Mouse (Mus musculus) heart, embryonic 14.5 days (tissue): ENCODE data around the gene Dync1h1. TPM values are rescaled to one million over a fixed set of nuclear protein-coding genes. Genes with fewer than 3 reads are reported as not detected.
"Not testable (repeated sequence)": the region's sequence is repeated elsewhere in the genome, so short reads cannot be mapped to it uniquely, and the experiment has no call there.

Experiments
- ATAC-seq: fragments of 200-750 bp; cut with Nextera tagmentation; 2 replicates; pipeline ENCODE4 v1.8.0; 2017; ENCODE audit warnings: low read depth, moderate TSS enrichment; ENCODE audit not compliant: insufficient number of reproducible peaks, insufficient read depth, low FRiP score
- H3K27ac ChIP-seq, 2 experiments: fragments of 200-500 bp in 1 of 2; fragments of 300-500 bp in 1 of 2; sonication (generic) in 1 of 2; replicated peaks in 1 of 2; 2 replicates each; pipeline ENCODE4 v1.5.1; 2012 to 2014; ENCODE audit warnings: low read depth in 2 of 2, low read length in 2 of 2, control low read depth in 1 of 2, mild to moderate bottlenecking in 1 of 2, mixed read lengths in 1 of 2; ENCODE audit not compliant: control insufficient read depth in 1 of 2, insufficient read depth in 1 of 2
- H3K27me3 ChIP-seq: fragments of 300-500 bp; sonication (generic); 2 replicates; pipeline ENCODE4 v1.6.1; 2014; ENCODE audit warnings: mild to moderate bottlenecking, low read length, control low read depth; ENCODE audit not compliant: control insufficient read depth, insufficient read depth
- H3K36me3 ChIP-seq: fragments of 300-500 bp; sonication (generic); 2 replicates; pipeline ENCODE4 v1.6.1; 2014; ENCODE audit warnings: mild to moderate bottlenecking, control low read depth, low read length, mixed read lengths; ENCODE audit not compliant: control insufficient read depth, insufficient read depth
- H3K4me1 ChIP-seq, 2 experiments: fragments of 200-500 bp in 1 of 2; fragments of 300-500 bp in 1 of 2; sonication (generic) in 1 of 2; 2 replicates each; pipeline ENCODE4 v1.6.1; 2012 to 2014; ENCODE audit warnings: low read length in 2 of 2, control low read depth in 1 of 2, mixed read lengths in 1 of 2; ENCODE audit not compliant: control insufficient read depth in 2 of 2, insufficient read depth in 2 of 2
- H3K4me2 ChIP-seq: fragments of 300-500 bp; sonication (generic); 2 replicates; pipeline ENCODE4 v1.6.1; 2014; ENCODE audit warnings: mild to moderate bottlenecking, low read length
- H3K4me3 ChIP-seq, 2 experiments: fragments of 200-500 bp in 1 of 2; fragments of 300-500 bp in 1 of 2; sonication (generic) in 1 of 2; 2 replicates each; pipeline ENCODE4 v1.5.1; 2012 to 2014; ENCODE audit warnings: low read length in 2 of 2, mild to moderate bottlenecking in 2 of 2, control low read depth in 1 of 2, low read depth in 1 of 2, moderate library complexity in 1 of 2; ENCODE audit not compliant: control insufficient read depth in 1 of 2, insufficient read depth in 1 of 2
- H3K9ac ChIP-seq: fragments of 300-500 bp; sonication (generic); 2 replicates; pipeline ENCODE4 v1.6.1; 2014; ENCODE audit warnings: mild to moderate bottlenecking, low read length
- H3K9me3 ChIP-seq: fragments of 300-500 bp; sonication (generic); 2 replicates; pipeline ENCODE4 v1.6.1; 2016; ENCODE audit warnings: low read length, control low read depth; ENCODE audit not compliant: control insufficient read depth
- WGBS: fragments of 180-500 bp; shearing (Covaris S2); extraction: QIAGEN DNeasy Blood & Tissue Kit; methylation state at CpG from one replicate; pipeline ENCODE4 v1.1.7; 2014; 5-methylcytosine and 5-hydroxymethylcytosine counted together
- polyA plus RNA-seq: library from polyadenylated mRNA; unstranded; fragments of >200 nt; fragmentation: Nextera tagmentation; extraction: Ambion mirVana; gene quantifications from 2 replicates; pipeline ENCODE4 v1.2.1, GENCODE M21; 2014

The Dync1h1 gene
- polyA plus RNA-seq, 1 experiment from 2014 or later, result 55.4 TPM

- Histone ChIP-seq H3K4me2 (peak within 1 kb of the TSS; percentile 48), H3K9me3 (no peaks in the 10 kb centered on the region), H3K9ac (peak within 1 kb of the TSS; percentile 58; the same call in 1 of the 2 replicates), H3K27me3 (no peaks in the 10 kb centered on the region), H3K36me3 (no peaks in the 10 kb centered on the region), H3K4me1 (peaks cover 20 to 35% of the 10 kb centered on the region in 2 experiments), H3K4me3 (peak within 1 kb of the TSS in 1 of 2 experiments; percentile 12; a peak in 1 of 4 replicates), H3K27ac (peak within 1 kb of the TSS; percentile 37 to 57; a peak in 2 of 4 replicates)
- ATAC-seq, result no peak
- WGBS, result 52% methylated on average over 4 of the region's 4 CpGs
Measured at GRCm38 (mm10) chr12:110702556-110702955, 101.3 kb downstream of the Dync1h1 start, which contains the start of gene Hsp90aa1. Gene Hsp90aa1 (minus strand): TSS chr12:110702728.

- ATAC-seq, result peak; percentile 37; the same call in 1 of the 2 replicates
- Histone ChIP-seq H3K36me3 (no peaks in the 10 kb centered on the region), H3K4me2 (peak overlapping the region; percentile 48), H3K4me3 (peak overlapping the region in 1 of 2 experiments; percentile 12; a peak in 1 of 4 replicates), H3K9ac (peak overlapping the region; percentile 58; the same call in 1 of the 2 replicates), H3K27ac (peak overlapping the region; percentile 37 to 57; a peak in 2 of 4 replicates), H3K9me3 (no peaks in the 10 kb centered on the region), H3K27me3 (no peaks in the 10 kb centered on the region), H3K4me1 (peaks cover 20 to 35% of the 10 kb centered on the region in 2 experiments)
- WGBS, result 7% methylated on average over 8 of the region's 8 CpGs
Measured at GRCm38 (mm10) chr12:110703008-110703471, 101.8 kb downstream of the Dync1h1 start.

GRCm38 (mm10) chr12:110703682-110704081 lies 102.4 kb downstream of the Dync1h1 start:
- H3K27ac ChIP-seq, result peak overlapping the region in 1 of 2 experiments; percentile 57; a peak in 1 of 4 replicates
- H3K27me3 ChIP-seq, result no peaks in the 10 kb centered on the region
- 57% methylated on average over 7 of the region's 7 CpGs for WGBS
- no peaks in the 10 kb centered on the region for H3K36me3 ChIP-seq
- peak overlapping the region; percentile 58; the same call in 1 of the 2 replicates for H3K9ac ChIP-seq
- no peak for ATAC-seq
- H3K4me3 ChIP-seq, result no peak overlapping the region
- H3K4me2 ChIP-seq, result no peak overlapping the region; the same call in 1 of the 2 replicates
- peaks cover 18 to 31% of the 10 kb centered on the region in 2 experiments for H3K4me1 ChIP-seq
- H3K9me3 ChIP-seq, result no peaks in the 10 kb centered on the region

- not testable (repeated sequence) for ATAC-seq, H3K4me2 ChIP-seq, H3K27me3 ChIP-seq, H3K36me3 ChIP-seq, H3K4me3 ChIP-seq, H3K9ac ChIP-seq, H3K27ac ChIP-seq, H3K9me3 ChIP-seq
- peaks cover 14 to 25% of the 10 kb centered on the region in 2 experiments for H3K4me1 ChIP-seq
- WGBS, result 82% methylated on average over 4 of the region's 4 CpGs
Measured at GRCm38 (mm10) chr12:110705419-110705818, 104.2 kb downstream of the Dync1h1 start.

GRCm38 (mm10) chr12:110706337-110707231 lies 105.3 kb downstream of the Dync1h1 start:
- H3K4me1 ChIP-seq, result peaks cover 9 to 16% of the 10 kb centered on the region in 2 experiments
- peak overlapping the region; percentile 41 to 43 for H3K4me3 ChIP-seq
- H3K27ac ChIP-seq, result peak overlapping the region; percentile 19 to 66

GRCm38 (mm10) chr12:110707451-110707850 lies 106.2 kb downstream of the Dync1h1 start:
- H3K9ac ChIP-seq, result no peak overlapping the region
- no peaks in the 10 kb centered on the region for H3K9me3 ChIP-seq
- H3K4me2 ChIP-seq, result peak overlapping the region; percentile 71
- peaks cover 7 to 12% of the 10 kb centered on the region in 2 experiments for H3K4me1 ChIP-seq
- ATAC-seq, result no peak
- H3K4me3 ChIP-seq, result no peak overlapping the region
- H3K36me3 ChIP-seq, result no peaks in the 10 kb centered on the region
- WGBS, result 85% methylated on average over 7 of the region's 7 CpGs
- no peaks in the 10 kb centered on the region for H3K27me3 ChIP-seq
- H3K27ac ChIP-seq, result no peak overlapping the region; a peak in 1 of 4 replicates

More at GRCm38 (mm10) chr12:110706337-110707231, 105.3 kb downstream of the Dync1h1 start:
- 0 out of 2 replicates have a peak, but pooled peaks have one; percentile 64 for ATAC-seq
- Histone ChIP-seq H3K9me3 (no peaks in the 10 kb centered on the region), H3K9ac (peak overlapping the region; percentile 54), H3K27me3 (no peaks in the 10 kb centered on the region), H3K4me2 (peak overlapping the region; percentile 71), H3K36me3 (no peaks in the 10 kb centered on the region)
- WGBS, result under 1% methylated on average over 27 of the region's 27 CpGs

- Histone ChIP-seq H3K27me3 (no peaks in the 10 kb centered on the region), H3K27ac (no peak overlapping the region), H3K4me2 (no peak overlapping the region), H3K36me3 (no peaks in the 10 kb centered on the region), H3K4me3 (no peak overlapping the region), H3K4me1 (peaks cover 2 to 3% of the 10 kb centered on the region in 2 experiments; a peak in 2 of 4 replicates), H3K9ac (no peak overlapping the region), H3K9me3 (0 out of 2 replicates have a peak, but pooled peaks cover 4% of the 10 kb centered on the region)
- 44% methylated on average over 5 of the region's 5 CpGs for whole genome bisulfite sequencing
- ATAC-seq, result no peak
Measured at GRCm38 (mm10) chr12:110711270-110711669, 110.0 kb downstream of the Dync1h1 start.
